Mouse (Mus musculus): ENCODE results near the gene Rnf213. TPM values are rescaled to one million over a fixed set of nuclear protein-coding genes. Genes with fewer than 3 reads are reported as not detected.

The Rnf213 gene
- 1.4 and 1.6 TPM in 2 replicates for polyA plus RNA-seq (2015; fragmentation: Nextera tagmentation; extraction: Ambion mirVana)

DNA sequence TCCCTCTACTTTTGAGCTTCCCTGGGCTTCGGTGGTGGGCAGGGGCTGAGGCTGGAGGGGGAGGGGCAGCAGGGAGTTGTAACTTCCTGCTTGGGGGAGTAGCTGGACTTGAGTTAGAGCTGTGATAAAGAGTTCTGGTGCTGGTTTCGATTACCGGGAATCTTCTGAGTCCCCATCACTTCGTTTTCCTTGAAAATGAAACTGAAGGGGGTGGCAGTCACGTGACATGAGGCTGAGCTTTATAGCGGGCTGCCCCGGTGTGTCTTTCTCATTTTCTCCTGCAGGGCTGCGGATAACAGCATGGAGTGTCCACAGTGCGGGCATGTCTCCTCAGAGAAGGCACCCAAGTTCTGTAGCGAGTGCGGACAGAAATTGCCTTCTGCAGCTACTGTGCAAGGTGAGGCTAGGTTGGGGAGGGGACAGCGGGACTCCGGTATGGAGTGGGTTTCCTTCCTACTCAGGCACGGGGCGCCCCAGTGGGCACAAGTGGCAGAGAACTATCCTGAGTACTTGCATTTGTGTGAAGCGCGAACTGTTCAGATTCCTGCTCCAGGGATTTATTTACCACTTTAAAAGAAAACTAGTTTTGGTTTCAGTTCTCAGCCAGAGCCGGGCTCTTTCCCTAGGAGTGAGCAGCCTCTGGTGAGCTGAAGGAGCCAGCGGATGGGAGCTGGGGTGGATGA, at the start of gene Rnf213:
Gene Rnf213, plus strand, starts transcription at position 301 of the 683 bp plus-strand sequence.
- Histone ChIP-seq H3K27me3 (replicated peaks) (peaks cover 76% of the 10 kb centered on the region), H3K9ac (0 out of 2 replicates have a peak within 1 kb of the TSS, but pooled peaks have one; percentile 17)
- ATAC-seq (replicated peaks), result no peak

DNA sequence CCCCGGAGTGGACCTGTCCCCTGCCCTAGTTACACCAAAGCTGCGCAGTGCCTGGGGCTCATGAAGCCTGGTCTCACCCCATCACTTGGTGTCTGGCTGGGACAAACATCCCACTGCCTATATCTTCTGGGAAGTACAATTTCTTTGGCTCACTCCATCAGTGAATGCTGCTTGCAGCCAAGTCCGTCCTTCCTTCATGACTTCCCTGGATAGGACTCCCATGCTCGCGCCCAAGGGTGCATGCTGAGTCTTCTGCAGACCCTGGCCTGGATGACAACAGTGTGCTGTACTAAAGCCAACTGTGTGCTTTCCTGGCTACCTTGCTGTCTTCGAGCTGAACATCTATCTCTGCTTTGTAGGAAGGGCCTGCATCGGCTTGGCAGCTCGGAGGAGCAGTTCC, 48.7 kb upstream of the Rnf213 start:
- ATAC-seq (replicated peaks), result no peak
- Histone ChIP-seq H3K9me3 (no peaks in the 10 kb centered on the region), H3K36me3 (replicated peaks) (no peaks in the 10 kb centered on the region), H3K9ac (no peak overlapping the region), H3K27me3 (replicated peaks) (no peaks in the 10 kb centered on the region), H3K4me1 (no peaks in the 10 kb centered on the region), H3K4me3 (no peak overlapping the region), H3K4me2 (no peak overlapping the region), H3K27ac (no peak overlapping the region)
- WGBS, result 89% methylated on average over 8 of the region's 8 CpGs

More for the DNA sequence above, at the start of gene Rnf213:
- WGBS, result under 1% methylated on average over 19 of the region's 19 CpGs
- Histone ChIP-seq H3K4me3 (peak within 1 kb of the TSS; percentile 34), H3K4me1 (peaks cover 24% of the 10 kb centered on the region), H3K36me3 (replicated peaks) (no peaks in the 10 kb centered on the region), H3K4me2 (peak within 1 kb of the TSS; percentile 54), H3K27ac (no peak within 1 kb of the TSS), H3K9me3 (no peaks in the 10 kb centered on the region)

- no peaks in the 10 kb centered on the region for H3K4me1 ChIP-seq
- WGBS, result 84% methylated on average over 6 of the region's 6 CpGs
Measured at GRCm38 (mm10) chr11:119344865-119345264, 48.0 kb upstream of the Rnf213 start.

DNA sequence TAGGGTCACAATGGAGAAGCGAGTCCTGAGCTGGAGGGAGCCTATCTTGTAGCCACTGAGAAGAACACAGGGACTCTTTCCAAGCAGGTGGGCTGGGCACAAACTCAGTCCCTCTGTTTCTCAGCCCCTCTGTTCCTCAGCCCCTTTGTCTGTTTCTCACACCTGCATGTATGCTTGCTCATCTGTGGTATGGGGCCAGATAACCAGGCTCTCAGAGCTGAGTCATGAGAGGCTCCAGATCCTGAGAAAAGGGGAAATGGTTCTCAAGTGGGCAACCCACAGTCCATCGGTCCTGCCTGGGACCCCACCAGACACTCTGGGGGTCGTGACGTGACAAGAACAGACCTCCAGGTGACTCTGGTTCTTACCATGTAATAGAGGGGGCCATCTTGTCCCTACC, 45.8 kb upstream of the Rnf213 start:
- Histone ChIP-seq H3K4me1 (no peaks in the 10 kb centered on the region), H3K27ac (no peak overlapping the region), H3K27me3 (replicated peaks) (no peaks in the 10 kb centered on the region), H3K9me3 (no peaks in the 10 kb centered on the region), H3K4me3 (no peak overlapping the region), H3K36me3 (replicated peaks) (no peaks in the 10 kb centered on the region), H3K4me2 (no peak overlapping the region), H3K9ac (no peak overlapping the region)
- WGBS, result 85% methylated on average over 4 of the region's 4 CpGs
- ATAC-seq (replicated peaks), result no peak

More at GRCm38 (mm10) chr11:119344865-119345264, 48.0 kb upstream of the Rnf213 start:
- Histone ChIP-seq H3K4me2 (no peak overlapping the region), H3K9ac (no peak overlapping the region), H3K36me3 (replicated peaks) (no peaks in the 10 kb centered on the region), H3K27me3 (replicated peaks) (no peaks in the 10 kb centered on the region), H3K4me3 (no peak overlapping the region), H3K27ac (no peak overlapping the region), H3K9me3 (no peaks in the 10 kb centered on the region)
- ATAC-seq (replicated peaks), result no peak

DNA sequence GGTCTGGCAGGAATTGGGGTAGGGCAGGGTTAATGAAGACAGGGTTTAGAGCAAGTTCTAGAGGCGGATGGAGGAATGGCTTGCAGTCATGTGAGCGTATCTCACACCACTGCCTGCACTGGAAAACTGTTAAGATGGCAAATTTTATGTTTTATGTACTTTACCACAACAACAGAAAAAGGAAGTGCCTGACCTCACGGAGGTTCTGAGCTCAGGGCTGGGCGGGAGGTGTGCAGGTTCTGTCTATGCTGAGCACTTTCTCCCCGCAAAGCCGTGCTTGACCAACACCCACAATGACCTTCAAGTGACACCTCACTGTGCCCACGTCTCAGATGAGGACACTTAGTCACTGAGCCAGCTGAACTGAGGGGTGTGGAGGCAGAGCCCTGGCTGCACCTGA, 40.8 kb upstream of the Rnf213 start:
- Histone ChIP-seq H3K27ac (no peak overlapping the region), H3K36me3 (replicated peaks) (no peaks in the 10 kb centered on the region), H3K27me3 (replicated peaks) (no peaks in the 10 kb centered on the region), H3K9me3 (no peaks in the 10 kb centered on the region), H3K4me2 (no peak overlapping the region), H3K4me3 (no peak overlapping the region), H3K9ac (no peak overlapping the region), H3K4me1 (peaks cover 12% of the 10 kb centered on the region)
- ATAC-seq (replicated peaks), result no peak
- WGBS, result 80% methylated on average over 7 of the region's 7 CpGs

- H3K4me2 ChIP-seq, result no peak overlapping the region
- no peak for ATAC-seq (replicated peaks)
Measured at GRCm38 (mm10) chr11:119353946-119354345, 39.0 kb upstream of the Rnf213 start.

GRCm38 (mm10) chr11:119354798-119355442, 38.0 kb upstream of the Rnf213 start:
- peak overlapping the region; percentile 93 for H3K4me2 ChIP-seq
- H3K36me3 ChIP-seq (replicated peaks), result no peaks in the 10 kb centered on the region
- H3K4me1 ChIP-seq, result peaks cover 12% of the 10 kb centered on the region
- peak overlapping the region; percentile 65 for H3K27ac ChIP-seq
- WGBS, result 9% methylated on average over 23 of the region's 23 CpGs
- no peaks in the 10 kb centered on the region for H3K9me3 ChIP-seq
- peak overlapping the region; percentile 64 for H3K9ac ChIP-seq
- H3K27me3 ChIP-seq (replicated peaks), result no peaks in the 10 kb centered on the region
- no peak; the same call in 1 of the 2 replicates for ATAC-seq (replicated peaks)
- H3K4me3 ChIP-seq, result peak overlapping the region; percentile 71

More at GRCm38 (mm10) chr11:119353946-119354345, 39.0 kb upstream of the Rnf213 start:
- H3K36me3 ChIP-seq (replicated peaks), result no peaks in the 10 kb centered on the region
- H3K9ac ChIP-seq, result no peak overlapping the region
- H3K27ac ChIP-seq, result no peak overlapping the region
- H3K4me1 ChIP-seq, result peaks cover 12% of the 10 kb centered on the region
- H3K4me3 ChIP-seq, result no peak overlapping the region
- no peaks in the 10 kb centered on the region for H3K27me3 ChIP-seq (replicated peaks)
- 84% methylated on average over 4 of the region's 4 CpGs for WGBS
- H3K9me3 ChIP-seq, result no peaks in the 10 kb centered on the region

DNA sequence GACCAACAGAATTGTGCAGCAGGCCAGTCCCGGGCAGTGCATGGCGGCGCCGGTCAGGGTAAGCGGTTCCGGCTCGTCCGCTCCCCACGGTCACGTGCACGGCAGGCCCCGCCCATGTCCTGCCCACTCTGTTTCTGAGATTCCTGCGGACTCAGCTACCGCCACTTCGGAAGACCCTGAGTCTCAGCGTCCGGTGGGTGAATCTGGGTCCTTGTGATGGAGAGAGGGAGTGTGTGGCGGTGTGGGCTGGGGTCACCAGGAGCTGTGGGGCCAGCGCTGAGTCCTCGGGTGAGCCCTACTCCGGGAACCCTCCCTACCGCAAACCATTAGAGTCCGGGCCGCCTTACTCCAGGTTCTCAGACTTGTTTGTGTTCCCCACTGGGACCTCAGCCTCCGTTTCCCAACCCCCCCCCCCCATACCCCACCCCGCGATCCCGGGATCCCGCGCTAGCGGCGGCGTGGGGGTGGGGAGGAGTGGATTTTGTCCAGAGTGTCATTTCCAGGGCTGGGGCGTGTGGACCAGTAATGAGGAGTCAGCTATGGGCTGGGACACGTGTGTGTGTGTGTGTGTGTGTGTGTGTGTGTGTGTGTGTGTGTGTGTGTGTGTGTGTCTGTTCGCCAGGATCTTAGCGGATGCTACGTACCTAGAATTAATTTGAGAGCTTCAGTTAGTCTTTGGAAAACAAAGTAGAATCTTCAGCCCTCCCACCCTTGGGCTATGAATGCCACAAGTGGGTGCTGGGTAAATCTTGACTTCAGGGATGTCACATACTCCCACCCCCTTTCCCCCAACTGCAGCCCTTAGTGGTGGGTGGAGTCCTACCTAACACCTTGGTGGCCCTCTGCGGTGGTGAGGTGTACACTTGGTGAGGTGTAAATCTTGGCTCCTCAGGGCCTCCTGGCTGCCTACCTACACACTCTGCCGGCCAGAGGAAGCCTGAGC, 37.2 kb upstream of the Rnf213 start, which contains the start of the genes Sgsh and Slc26a11:
Gene Sgsh, minus strand, starts transcription at position 94 of the 943 bp plus-strand sequence.
Gene Slc26a11, plus strand, starts transcription at position 115 of the 943 bp plus-strand sequence.
- Histone ChIP-seq H3K4me3 (peak within 1 kb of the TSS; percentile 71), H3K9me3 (no peaks in the 10 kb centered on the region), H3K36me3 (replicated peaks) (no peaks in the 10 kb centered on the region), H3K27ac (peak within 1 kb of the TSS; percentile 65), H3K9ac (peak within 1 kb of the TSS; percentile 64), H3K4me1 (peaks cover 12% of the 10 kb centered on the region), H3K27me3 (replicated peaks) (no peaks in the 10 kb centered on the region), H3K4me2 (peak within 1 kb of the TSS; percentile 93)
- 1% methylated on average over 40 of the region's 40 CpGs for WGBS
- ATAC-seq (replicated peaks), result peak; percentile 95

- H3K9me3 ChIP-seq, result no peaks in the 10 kb centered on the region
- H3K4me1 ChIP-seq, result peaks cover 22% of the 10 kb centered on the region
- no peak overlapping the region for H3K4me3 ChIP-seq
- no peaks in the 10 kb centered on the region for H3K36me3 ChIP-seq (replicated peaks)
- no peak for ATAC-seq (replicated peaks)
- H3K9ac ChIP-seq, result no peak overlapping the region
- H3K27me3 ChIP-seq (replicated peaks), result no peaks in the 10 kb centered on the region
- 83% methylated on average over 10 of the region's 10 CpGs for WGBS
- H3K27ac ChIP-seq, result no peak overlapping the region
- no peak overlapping the region for H3K4me2 ChIP-seq
Measured at GRCm38 (mm10) chr11:119359089-119359488, 33.8 kb upstream of the Rnf213 start.

DNA sequence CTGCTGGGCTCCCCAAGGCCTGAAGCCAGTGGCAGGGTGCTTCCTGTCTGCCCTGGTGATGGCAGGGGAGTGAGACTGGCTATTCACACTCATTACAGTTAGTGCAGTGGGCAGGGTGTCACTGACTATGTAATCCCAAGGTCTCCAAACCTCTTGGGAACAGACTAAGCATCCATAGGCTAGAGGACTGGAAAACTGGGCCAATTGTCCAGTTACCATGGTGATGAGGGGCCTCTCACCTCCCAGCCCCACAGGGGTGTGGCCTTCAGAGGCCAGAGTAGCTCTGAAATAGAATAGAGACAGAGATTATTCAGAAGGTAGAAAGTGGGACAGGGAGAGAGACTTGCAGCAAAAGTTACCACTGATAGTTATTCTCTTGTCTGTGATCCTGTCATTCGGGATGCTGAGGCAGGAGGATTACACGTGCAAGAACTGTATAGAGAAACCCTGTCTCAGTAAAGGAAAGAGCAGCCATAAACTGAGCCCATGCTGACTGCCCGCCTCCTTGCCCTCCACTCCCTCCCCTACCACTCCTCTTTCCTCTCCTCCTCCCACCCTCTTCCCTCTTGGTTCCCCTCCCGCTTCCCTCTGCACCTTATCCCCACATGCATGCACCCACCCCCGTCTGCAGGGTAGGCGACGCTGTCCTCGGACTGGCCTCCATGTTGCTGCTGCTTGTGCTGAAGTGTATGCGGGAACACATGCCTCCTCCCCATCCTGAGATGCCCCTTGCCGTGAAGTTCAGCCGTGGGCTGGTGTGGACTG, 29.9 kb upstream of the Rnf213 start:
- Histone ChIP-seq H3K4me1 (peaks cover 10% of the 10 kb centered on the region), H3K27ac (0 out of 2 replicates have a peak overlapping the region, but pooled peaks have one; percentile 38), H3K9ac (peak overlapping the region; percentile 27; the same call in 1 of the 2 replicates), H3K9me3 (no peaks in the 10 kb centered on the region), H3K4me3 (peak overlapping the region; percentile 29), H3K4me2 (peak overlapping the region; percentile 47), H3K36me3 (replicated peaks) (no peaks in the 10 kb centered on the region), H3K27me3 (replicated peaks) (no peaks in the 10 kb centered on the region)
- ATAC-seq (replicated peaks), result peak; percentile 50
- 20% methylated on average over 11 of the region's 11 CpGs for WGBS

GRCm38 (mm10) chr11:119363534-119364145, 29.3 kb upstream of the Rnf213 start:
- Histone ChIP-seq H3K4me3 (peak overlapping the region; percentile 29), H3K36me3 (replicated peaks) (no peaks in the 10 kb centered on the region), H3K27ac (0 out of 2 replicates have a peak overlapping the region, but pooled peaks have one; percentile 38), H3K27me3 (replicated peaks) (no peaks in the 10 kb centered on the region), H3K9ac (peak overlapping the region; percentile 27; the same call in 1 of the 2 replicates), H3K4me2 (peak overlapping the region; percentile 47), H3K9me3 (no peaks in the 10 kb centered on the region), H3K4me1 (peaks cover 10% of the 10 kb centered on the region)
- WGBS, result 24% methylated on average over 11 of the region's 11 CpGs
- ATAC-seq (replicated peaks), result peak; percentile 85

Measured in midbrain, embryonic 15.5 days (tissue).